Mouse (Mus musculus): Measurements from ENCODE around the gene Pdlim1. TPM values are rescaled to one million over a fixed set of nuclear protein-coding genes. Genes with fewer than 3 reads are reported as not detected.

Pdlim1 gene
- 1 to 10 TPM; 7.6 to 9.0 TPM for total RNA-seq (2021)
- long read RNA-seq, transcript Pdlim1-201 (7 exons, 2,571 nt) = major isoform, 8 of 8 reads
- long read RNA-seq, partial matches to known transcripts = 0 of 8 reads
- long read RNA-seq, other reads (novel, unspliced or antisense) = 0 of 8 reads

DNA sequence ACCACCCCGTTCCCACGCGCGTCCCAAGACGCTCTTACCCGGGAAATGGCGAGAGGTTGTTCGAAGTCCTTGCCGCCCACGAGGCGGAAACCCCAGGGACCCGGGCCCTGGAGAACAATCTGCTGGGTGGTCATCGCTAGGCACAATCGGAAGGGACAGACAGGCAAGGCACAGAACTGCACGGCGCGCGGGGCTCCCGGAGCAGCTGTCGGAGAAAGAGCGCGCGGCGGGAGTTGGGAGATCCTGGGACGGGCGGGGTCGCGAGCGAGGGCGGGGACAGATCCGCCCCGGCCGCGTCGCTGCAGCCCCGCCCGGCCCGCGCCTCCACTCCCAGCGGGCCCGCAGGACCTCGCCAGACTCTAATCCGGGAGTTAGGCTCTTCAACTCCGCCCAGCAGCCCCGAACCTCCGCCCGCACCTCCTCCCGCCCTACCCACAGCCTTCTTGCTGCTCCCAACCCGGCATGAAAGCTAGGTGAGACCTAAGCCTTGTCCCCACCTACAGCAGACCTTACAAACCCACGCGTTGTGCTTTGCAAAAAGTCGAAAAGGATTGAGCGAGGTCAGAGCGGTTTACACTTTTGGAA lies at the start of gene Pdlim1:
Gene Pdlim1, minus strand, starts transcription at position 535 of the 585 bp plus-strand sequence.
- DNase-seq (ENCODE audit: low spot score in 2 of 2) = no peak

DNA sequence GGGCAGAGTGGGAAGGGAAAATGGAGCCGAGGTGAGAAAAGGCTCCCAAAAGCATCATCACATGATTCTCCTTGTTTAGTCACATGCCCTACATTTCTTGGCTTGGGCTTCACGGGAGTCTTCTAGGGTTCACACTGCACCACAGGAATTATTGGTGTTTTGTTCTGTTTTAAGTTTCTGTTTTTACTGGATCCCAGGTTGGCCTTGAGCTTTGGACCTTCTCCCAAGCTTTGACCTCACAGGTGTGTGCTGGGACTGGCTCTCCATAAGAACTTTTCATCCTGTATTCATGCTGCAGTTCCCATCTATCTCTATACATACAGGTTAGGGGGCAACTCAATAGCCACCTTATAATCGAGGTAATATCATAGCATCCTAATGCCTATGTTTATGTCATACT lies 47.6 kb upstream of the Pdlim1 start:
- no peak for DNase-seq (ENCODE audit: low spot score in 2 of 2)

DNA sequence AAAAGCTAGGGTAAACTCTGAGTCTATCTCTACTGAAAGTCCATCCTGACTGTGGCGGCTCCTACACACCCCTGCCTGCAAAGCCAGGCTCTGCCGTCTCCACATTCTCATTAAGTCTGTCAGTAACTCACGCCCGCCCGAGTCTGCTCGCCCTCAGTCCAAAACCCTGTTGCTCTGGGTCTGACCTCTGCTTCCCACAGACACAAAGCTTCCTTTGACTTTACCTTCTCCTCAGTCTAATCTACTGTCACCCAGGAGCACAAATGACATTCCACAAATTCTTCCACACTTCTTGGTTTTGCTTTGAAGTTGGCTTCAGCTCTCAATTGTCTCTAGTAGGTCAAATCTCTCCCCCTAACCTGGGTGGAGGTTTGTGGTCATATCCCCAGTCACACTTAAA lies 46.9 kb upstream of the Pdlim1 start:
- no peak for DNase-seq (ENCODE audit: low spot score in 2 of 2)

DNA sequence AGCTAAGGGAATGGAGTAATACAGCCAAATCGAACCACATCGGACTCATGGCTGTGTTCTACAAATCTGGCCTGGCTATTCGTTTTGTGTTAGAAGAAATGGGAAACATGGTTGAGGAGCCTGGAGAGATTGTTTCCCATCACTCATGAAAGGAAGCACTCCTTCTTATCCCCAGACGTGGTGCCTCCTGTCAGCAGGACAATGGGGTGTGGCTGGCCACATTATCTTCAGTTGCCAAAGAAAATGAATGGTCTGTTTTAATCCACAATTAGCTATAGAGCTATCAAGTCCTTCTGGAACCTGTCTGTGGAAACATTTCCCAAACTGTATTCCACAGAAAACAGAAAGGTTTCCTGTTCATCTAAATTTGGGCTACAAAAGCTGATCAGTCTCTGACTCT lies 45.4 kb upstream of the Pdlim1 start:
- DNase-seq (ENCODE audit: low spot score in 2 of 2) = no peak

DNA sequence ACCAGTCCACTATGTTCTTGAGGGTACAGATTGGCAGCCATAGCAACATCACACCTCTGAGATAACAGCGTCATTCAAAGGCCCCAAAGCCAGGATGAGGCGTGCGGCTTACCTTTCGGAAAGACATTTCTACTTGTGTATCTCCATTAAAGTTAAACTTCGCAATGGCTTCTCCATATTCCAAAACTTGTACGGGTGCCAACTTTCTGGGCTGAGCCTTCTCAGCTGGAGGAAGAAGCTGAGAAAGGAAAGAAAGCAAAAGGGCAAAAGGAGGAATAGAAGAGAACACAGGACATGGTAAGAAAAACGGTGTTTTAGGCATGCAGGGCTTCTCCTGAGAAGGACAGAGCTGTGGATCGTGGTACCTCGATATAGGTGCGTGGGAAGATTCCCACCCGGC lies 42.6 kb upstream of the Pdlim1 start:
- no peak for DNase-seq (ENCODE audit: low spot score in 2 of 2)

DNA sequence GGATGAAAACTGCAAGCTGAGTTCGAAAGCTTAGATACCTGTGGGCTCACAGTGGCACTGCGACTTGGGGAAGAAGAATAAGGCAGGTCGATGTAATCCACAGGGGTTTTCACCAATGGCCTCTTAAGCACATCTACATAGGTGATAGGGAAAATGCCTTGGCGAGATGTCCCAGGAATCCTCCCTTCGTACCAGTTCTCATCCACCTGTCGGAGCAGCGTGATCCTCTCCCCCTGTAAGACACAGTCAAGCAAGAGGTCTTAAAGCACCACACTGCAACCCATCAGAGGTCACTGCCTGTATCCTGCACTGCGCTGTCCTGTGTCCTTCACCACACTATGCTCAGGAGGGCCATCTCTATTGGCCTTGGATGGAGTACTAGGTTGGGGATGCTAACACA lies 40.0 kb upstream of the Pdlim1 start:
- no peak for DNase-seq (ENCODE audit: low spot score in 2 of 2)

DNA sequence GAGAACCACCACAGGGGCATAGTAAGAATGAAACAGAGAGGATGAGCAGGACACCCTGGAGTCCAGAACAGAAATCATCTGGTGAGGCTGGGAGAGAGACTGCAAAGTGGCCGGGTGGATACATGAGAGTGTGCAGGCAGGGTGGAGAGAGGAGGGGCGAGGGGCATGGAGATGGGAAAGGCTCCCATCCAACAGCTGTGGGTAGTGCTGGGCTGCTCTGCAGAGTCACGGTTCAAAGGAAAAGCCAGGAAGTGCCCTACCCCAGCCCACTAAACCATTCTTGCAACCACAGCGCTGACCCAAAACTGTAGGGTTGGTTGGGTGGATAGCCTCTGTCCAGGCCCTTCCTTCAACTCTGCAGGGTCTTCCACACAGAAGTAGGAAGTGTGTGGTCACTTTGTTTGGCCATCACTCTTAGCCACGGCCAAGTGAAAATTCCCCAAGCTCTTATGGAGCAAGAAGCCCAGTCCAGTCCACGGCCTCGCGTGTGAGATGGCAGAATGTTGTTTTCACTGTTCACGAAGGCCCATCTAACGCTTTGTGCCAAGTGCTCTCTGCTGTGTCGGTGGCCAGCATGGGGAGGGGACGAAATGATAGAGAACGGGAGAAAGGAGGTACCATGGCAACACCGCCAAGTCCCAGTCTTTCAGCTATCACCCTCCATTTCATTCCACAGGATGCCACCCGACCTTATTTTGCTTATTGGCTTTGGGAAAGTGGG lies 38.9 kb upstream of the Pdlim1 start:
- DNase-seq (ENCODE audit: low spot score in 2 of 2) = no peak

DNA sequence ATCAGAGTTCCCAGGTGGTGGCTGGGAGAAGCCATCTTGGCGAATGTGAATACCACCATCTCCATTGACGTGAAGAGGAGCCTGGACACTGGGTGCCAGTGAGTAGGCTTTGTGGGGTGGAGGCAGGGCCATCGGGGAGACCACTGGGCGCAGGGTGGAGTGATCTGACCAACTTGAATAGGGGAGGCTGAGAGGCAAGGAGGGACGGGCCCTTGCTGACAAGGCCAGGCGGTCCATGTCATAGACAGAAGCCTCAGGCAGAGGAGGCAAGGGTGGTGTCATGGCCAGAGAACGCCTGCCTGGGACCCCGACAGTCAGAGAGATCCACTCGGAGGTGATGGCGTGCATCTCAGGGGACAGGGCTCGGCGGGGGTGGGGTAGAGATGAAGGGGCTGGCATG lies 38.3 kb upstream of the Pdlim1 start:
- DNase-seq (ENCODE audit: low spot score in 2 of 2) = no peak

DNA sequence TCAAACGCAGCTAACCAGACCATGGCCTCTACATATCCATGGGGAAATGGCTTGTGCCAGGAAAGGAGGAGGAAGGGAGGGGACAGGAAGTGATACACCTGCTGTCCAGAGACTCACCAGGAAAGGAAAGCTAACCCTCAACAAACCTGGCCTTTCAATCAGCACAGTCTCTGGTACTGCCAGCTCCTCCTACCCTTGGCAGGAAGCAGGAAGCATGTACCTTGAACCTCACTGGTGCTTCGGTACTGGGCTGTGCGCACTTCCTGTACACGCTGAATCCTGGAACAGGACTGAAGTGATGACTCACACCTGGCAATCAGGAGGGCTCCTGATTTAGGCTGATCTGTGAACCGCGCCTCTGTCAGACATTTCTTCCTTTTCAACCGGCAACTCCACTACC lies 35.9 kb upstream of the Pdlim1 start:
- DNase-seq (ENCODE audit: low spot score in 2 of 2) = no peak

DNA sequence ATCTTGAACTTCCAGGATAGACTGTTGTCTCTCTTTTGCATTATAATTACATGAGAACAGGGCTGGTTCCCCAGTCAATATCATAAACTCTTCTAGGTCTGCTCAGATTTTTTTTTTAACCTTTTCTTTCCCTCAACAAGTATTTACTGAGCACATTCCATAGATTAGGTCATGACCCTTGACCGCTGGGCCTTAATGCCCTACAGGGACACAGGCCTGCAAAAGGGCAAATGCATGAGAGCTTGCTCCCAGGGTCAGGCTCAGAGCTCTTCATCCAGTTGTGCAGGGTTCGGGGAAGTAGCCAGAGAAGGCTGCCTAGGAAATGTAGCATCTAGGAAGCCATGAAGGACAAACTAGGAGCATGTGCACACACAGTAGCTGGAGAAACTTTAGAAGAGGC lies 35.0 kb upstream of the Pdlim1 start:
- no peak for DNase-seq (ENCODE audit: low spot score in 2 of 2)

DNA sequence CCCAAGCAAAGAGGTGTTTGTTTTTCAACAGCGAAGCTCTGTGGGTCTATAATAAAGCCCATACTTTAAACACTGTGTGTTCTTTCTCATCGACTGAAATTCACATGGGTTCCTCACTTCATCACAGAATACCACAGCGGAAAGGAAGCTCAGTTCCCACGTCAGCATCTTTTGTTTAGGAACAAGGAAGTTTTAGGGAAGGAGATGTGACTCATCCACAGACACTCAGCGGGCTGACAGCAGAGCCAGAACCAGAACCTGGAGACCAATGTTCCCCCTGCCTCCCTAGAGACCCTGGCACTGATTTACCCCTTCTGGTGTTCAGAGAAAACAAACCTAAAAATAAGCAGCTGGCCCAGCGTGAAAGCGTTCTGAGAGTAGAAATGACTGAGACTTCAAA lies 33.8 kb upstream of the Pdlim1 start:
- DNase-seq (ENCODE audit: low spot score in 2 of 2) = no peak

DNA sequence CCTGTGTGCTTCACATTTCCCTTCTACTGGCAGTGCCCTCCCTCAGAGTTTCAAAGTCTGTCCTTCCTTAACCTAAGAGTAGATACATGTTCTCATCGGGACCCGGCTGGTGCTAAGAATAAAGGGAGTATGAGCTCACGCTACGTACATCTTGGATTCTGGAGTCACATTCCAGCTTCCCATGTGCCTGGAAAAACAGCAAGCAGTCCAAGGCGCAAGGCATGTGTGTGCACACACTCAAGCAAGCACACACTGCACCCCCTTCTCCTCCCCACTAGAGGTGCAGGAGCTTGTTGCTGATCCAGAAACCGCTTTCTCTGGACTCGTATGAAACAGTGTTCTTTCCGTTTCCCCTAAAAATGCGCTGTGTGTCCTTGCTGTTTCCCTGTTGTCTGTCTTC lies 31.3 kb upstream of the Pdlim1 start:
- no peak for DNase-seq (ENCODE audit: low spot score in 2 of 2)

DNA sequence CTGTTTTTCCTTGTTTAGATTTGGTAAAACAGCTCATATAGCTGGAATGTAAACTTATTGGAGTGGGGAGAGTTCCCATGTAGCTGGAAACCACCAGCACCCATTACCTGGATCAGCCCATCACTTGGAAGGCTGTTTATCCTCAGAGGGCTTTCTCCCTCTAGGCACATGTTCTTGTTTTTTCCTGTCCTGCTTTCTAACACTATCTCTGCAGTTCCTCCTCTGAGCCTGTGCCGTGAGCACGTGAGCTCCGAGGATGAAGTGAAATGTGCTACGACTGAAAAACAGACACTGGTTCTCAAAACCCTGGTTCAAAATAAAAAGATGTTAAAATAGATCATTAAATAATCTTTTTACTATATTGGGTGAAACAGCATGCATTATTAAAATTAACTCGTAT lies 30.8 kb upstream of the Pdlim1 start:
- DNase-seq (ENCODE audit: low spot score in 2 of 2) = no peak

DNA sequence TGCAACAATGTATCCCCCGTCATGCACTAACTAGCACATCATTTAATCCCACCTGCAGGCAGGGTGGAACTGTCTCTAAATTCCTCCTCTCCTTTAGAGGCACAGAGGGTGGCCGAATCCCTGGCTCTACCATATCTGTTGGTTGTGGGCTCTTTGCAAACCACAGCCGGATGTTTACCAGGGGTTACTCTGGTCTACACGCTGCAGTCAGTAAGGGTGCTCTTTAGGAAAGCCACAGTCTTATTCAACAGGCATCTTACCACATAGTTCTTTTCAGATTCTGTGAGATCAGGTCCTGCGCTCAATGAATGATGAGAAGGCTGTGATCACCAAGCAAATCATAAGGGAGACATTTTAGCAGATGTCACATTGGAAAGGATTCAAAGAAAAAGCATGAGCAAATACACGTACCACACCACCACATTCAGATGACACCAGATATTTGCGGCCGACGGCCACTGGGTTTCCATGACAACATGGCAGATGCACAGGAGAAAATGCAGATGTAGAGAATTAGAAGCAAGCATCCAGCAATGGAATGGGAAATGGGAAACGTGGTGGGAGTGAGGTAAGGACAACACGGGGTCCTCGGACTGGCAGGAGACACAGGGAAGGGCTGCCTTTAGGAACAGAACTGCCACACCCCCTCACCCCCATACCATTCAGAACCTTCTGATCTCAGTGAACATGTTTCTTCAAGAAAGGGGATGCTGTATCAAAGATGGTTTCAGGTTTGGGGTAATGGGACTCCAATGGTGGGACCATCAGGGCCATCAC lies 28.5 kb upstream of the Pdlim1 start:
- DNase-seq (ENCODE audit: low spot score in 2 of 2) = no peak

DNA sequence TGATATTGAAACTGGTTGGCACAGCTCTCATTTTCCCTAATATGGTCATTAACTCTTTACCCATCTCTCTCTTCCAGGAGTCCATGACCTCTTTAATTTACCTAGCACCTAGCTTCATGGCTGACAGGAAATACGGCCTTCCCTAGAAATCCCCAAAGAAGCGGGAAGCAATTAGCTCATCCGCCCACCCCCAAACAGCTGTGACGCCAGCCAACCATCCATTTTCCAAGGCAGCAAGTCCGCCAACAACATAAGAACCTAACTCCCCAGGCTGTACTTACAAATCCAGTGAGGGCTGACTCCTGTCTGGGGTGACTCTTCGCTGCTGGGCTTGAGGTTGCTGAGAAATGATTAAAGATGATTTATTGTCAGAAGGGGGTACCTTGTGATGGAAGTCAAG lies 27.5 kb upstream of the Pdlim1 start:
- no peak for DNase-seq (ENCODE audit: low spot score in 2 of 2)

DNA sequence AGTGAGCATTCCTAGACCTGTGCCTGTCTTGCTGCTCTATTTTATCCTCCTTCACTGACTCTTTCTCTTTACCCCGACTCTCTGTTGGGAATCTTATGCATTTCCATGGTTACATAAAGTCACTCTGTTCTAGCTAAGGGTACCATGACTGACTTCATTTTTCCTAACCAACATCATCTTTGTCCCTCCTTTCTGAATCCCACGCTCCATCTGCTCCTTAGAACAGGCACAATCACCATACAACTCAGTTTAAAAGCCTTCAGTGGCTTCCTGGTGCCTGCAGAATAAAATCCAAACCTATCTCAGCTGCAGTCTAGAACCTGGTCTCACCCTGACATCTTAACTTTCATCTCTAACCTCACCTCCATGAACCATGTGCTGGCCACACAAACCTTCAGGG lies 26.9 kb upstream of the Pdlim1 start:
- DNase-seq (ENCODE audit: low spot score in 2 of 2) = no peak

DNA sequence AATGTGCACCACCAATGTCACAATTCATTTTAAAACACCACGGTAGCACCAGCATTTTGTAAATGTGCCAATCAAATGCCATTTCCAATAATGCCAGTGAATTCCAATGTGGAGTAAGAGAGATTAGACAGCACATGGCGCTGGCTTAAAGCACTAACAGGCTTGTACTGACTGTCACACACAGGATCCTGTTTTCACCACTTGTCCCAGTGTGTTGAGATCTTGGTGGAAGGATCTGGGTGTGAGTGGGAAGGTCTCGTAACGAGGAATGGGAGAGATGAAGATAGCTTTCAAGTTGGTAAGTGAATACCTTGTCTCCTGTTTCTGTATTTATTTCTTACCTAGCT lies 26.1 kb upstream of the Pdlim1 start:
- DNase-seq (ENCODE audit: low spot score in 2 of 2) = no peak

DNA sequence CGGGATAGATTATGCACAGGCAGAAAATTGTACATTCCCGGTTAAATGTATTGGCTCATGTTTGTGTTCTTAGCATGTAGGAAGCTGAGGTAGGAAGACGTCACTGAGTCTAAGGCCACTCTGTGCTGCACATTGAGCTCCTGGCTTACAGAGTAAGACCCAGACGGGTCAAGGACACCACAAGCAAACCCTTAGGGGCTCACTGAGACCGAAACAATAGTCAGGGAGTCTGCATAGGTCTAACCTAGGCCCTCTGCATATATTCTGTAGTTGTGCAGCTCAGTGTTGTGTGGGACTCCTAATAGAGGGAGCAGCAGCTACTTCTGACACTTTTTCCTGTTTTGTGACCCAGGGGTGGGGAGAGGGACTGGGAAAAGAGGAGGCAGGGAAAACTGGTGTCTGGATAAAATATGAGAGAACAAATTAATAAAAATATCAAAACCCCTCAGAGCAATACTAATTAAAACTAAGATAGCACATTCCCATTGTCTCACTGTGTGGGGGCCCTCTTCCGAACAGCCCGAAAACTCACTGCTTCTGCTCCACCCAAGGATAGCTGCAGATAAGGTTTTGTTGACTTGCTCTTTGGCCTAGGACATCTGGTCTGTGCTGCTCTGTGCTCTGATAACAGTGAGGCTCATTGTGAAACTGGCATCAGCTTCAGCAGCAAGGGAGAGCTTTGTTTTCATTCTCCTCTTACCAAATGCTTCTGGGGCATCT lies 25.6 kb upstream of the Pdlim1 start:
- DNase-seq (ENCODE audit: low spot score in 2 of 2) = no peak

DNA sequence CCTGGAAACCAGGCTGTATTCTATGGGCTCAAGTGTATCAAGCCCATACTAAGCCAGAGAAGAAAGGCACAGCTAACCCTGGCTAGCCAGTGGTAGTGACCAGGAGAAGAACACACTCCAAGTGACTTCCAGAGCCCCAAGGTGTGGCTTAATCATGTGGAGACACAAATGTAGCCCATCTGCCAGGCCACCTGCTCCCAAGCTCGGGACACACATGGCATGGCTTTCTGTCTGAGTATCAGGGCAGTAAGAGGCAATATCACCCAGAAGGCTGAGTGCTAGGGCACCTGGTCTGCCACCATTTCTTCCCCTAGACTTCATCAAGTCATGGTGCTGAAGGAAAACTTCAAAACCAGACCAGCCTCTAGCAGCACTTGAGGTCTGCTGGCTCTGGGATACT lies 22.6 kb upstream of the Pdlim1 start:
- no peak for DNase-seq (ENCODE audit: low spot score in 2 of 2)

DNA sequence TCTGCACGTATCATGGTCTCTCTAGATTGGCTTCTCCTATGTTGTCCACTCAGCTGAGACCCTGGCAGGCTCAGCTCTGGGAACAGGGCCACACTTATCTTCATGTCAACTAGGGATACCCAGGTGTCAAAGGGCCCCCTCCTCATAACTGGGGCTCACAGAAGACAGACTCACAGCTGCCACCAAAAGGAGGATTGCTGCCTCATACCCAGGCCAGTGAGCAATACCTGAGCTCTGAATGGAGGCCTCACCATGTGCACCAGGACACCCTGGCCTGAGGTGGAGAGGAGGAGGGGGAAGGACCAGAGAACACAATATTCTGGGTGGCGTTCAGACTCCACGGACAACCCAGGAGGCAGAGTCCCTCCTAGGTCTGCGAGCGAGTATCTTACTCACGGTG lies 22.1 kb upstream of the Pdlim1 start:
- DNase-seq (ENCODE audit: low spot score in 2 of 2) = no peak

DNA sequence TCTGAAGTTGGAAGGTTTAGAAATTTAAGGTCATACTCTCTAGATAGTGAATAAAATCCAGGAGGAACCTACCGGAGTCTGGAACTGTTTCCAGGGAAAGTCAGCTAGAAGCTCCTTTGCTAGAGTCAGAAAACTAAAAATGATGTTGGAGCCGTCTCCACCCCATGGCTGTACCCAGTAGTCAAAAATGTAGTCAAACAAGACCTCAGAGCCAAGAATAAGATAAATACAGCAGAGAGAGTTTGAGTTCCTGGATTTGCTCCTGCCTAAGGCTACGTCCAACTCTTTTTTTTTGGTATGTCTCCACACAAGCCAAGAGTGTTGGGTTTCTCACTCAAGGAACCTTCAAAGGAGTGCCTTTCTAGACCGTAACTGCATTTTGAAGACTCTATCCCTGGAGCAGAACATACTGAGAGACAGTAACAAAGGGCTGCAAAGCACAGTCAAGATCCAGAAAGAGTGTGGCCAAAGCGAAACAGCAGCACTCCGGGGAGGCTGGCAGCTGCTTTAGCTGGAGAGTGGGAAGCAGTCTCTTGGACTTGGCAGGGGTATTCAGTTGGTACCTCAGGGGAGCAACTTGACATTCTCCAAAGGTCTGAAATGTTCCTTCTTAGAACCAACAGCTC lies 18.6 kb upstream of the Pdlim1 start:
- no peak for DNase-seq (ENCODE audit: low spot score in 2 of 2)
